Mouse (Mus musculus) forebrain, embryonic 16.5 days (tissue): ENCODE results near the gene C4b. TPM values are rescaled to one million over a fixed set of nuclear protein-coding genes. Genes with fewer than 3 reads are reported as not detected.
"Not testable (repeated sequence)": the region's sequence is repeated elsewhere in the genome, so short reads cannot be mapped to it uniquely, and the experiment has no call there.

Experiments
- ATAC-seq: fragments of 200-750 bp; cut with Nextera tagmentation; 2 replicates; pipeline ENCODE4 v1.8.0; 2017; ENCODE audit warnings: mild to moderate bottlenecking, moderate library complexity
- H3K27ac ChIP-seq: fragments of 300-500 bp; sonication (generic); 2 replicates; pipeline ENCODE4 v1.5.1; 2014; ENCODE audit warnings: low read length, control low read depth
- H3K27me3 ChIP-seq: fragments of 300-500 bp; sonication (generic); replicated peaks from 2 replicates; pipeline ENCODE4 v1.6.1; 2014; ENCODE audit warnings: low read length; ENCODE audit not compliant: control insufficient read depth, insufficient read depth
- H3K36me3 ChIP-seq: fragments of 300-500 bp; sonication (generic); 2 replicates; pipeline ENCODE4 v1.6.1; 2014; ENCODE audit not compliant: control insufficient read depth, insufficient read depth
- H3K4me1 ChIP-seq: fragments of 300-500 bp; sonication (generic); replicated peaks from 2 replicates; pipeline ENCODE4 v1.6.1; 2014; ENCODE audit warnings: low read length; ENCODE audit not compliant: control insufficient read depth, insufficient read depth
- H3K4me2 ChIP-seq: fragments of 300-500 bp; sonication (generic); 2 replicates; pipeline ENCODE4 v1.6.1; 2014; ENCODE audit warnings: mild to moderate bottlenecking, low read length, control low read depth
- H3K4me3 ChIP-seq: fragments of 300-500 bp; sonication (generic); replicated peaks from 2 replicates; pipeline ENCODE4 v1.5.1; 2014; ENCODE audit warnings: mild to moderate bottlenecking, low read length, control low read depth
- H3K9ac ChIP-seq: fragments of 300-500 bp; sonication (generic); replicated peaks from 2 replicates; pipeline ENCODE4 v1.6.1; 2014; ENCODE audit warnings: low read depth, low read length, control low read depth
- H3K9me3 ChIP-seq: fragments of 300-500 bp; sonication (generic); 2 replicates; pipeline ENCODE4 v1.6.1; 2016; ENCODE audit warnings: low read length; ENCODE audit not compliant: control insufficient read depth
- WGBS: fragments of 180-500 bp; shearing (Covaris S2); extraction: QIAGEN DNeasy Blood & Tissue Kit; methylation state at CpG from one replicate; pipeline ENCODE4 v1.1.7; 2014; 5-methylcytosine and 5-hydroxymethylcytosine counted together
- polyA plus RNA-seq: library from polyadenylated mRNA; unstranded; fragments of >200 nt; fragmentation: Nextera tagmentation; extraction: Ambion mirVana; gene quantifications from 2 replicates; pipeline ENCODE4 v1.2.1, GENCODE M21; 2015

C4b gene
- polyA plus RNA-seq, 1 experiment from 2014 or later = not detected

DNA sequence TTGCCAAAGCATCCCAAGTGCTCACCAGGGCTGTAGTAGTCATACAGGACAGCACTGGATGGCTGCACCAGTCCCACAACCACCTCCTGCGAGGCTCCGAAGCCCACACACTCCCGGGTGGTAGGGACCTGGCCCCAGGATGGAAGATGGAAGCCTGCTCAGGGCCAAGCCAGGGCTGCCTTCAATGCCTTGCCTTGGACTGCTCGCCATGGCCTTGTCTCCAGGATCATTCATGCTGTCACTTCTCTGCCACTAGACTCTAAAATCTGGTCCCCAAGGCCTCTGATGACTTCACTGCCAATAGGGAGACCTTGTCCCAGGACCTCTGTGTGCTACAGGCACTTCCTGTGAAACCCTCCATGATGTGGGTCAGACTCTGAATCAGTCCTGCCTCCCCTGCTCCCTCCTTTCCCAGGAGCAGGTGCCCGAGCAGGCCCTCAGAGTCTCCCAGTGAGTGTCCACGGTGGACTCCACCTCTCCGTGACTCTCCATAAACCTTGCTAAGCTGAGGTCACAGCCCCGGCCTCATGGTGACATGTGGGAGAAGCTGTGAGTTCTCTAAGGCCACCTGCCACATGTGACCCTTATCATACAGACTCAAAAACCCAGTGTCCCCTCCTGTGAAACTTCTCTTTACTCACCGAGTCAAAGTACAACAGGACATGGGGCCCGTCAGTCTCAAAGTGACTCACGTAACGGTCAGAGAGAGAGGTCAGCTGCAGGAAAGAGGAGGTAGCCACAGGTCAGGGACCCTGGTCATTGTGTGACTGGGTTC lies 13.7 kb downstream of the C4b start:
- H3K36me3 ChIP-seq, H3K27ac ChIP-seq, H3K4me3 ChIP-seq, ATAC-seq, H3K4me1 ChIP-seq, H3K4me2 ChIP-seq, H3K9me3 ChIP-seq, H3K27me3 ChIP-seq, H3K9ac ChIP-seq: not testable (repeated sequence)
- 86% methylated on average over 10 of the region's 12 CpGs for WGBS

DNA sequence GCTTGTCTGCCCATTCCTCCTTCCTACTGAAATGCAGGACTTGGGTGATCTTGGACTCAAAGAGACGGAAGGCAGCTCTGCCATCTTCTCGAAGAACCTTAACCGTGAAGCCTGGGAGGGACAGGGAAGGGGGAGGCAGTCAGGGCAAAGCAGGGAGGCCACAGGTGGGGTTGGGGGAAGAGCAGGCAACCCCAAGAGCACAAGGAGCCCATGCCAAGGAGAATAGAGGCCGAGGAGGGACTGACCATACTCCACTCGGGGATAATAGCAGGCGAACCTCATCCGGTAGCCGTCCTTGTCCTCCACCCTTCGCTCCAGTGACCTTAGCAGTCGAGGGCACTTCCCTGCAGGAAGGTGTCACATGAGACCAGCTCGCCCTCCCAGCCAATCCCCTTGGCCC lies 14.5 kb downstream of the C4b start:
- not testable (repeated sequence) for H3K4me1 ChIP-seq, ATAC-seq, H3K9me3 ChIP-seq, H3K9ac ChIP-seq, H3K4me3 ChIP-seq, H3K27me3 ChIP-seq, H3K36me3 ChIP-seq, H3K4me2 ChIP-seq, H3K27ac ChIP-seq
- 87% methylated on average over 11 of the region's 11 CpGs for WGBS

DNA sequence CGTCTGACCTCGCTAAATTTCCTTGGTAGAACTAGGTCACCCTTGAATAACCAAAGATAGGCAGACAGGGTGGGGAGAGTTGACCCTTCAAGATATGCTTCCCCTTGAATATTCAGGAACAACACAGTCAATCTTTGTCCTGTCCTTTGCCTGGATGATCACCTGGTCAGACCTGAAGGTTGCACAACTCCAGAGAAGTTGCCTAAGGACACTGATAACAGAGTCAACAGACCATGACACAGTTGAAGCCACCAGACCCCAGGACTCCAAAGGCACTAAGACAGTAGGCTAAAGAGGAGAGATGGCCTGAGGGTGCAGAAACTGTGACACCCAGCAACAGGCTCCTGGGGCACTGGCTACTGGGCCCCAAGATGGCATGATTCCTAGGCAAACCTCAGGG lies 15.8 kb downstream of the C4b start:
- Histone ChIP-seq H3K9me3 (peaks cover 2% of the 10 kb centered on the region; the same call in 1 of the 2 replicates), H3K27ac (no peak overlapping the region), H3K9ac (no peak overlapping the region), H3K4me2 (no peak overlapping the region), H3K27me3 (no peaks in the 10 kb centered on the region), H3K4me3 (no peak overlapping the region), H3K4me1 (no peaks in the 10 kb centered on the region), H3K36me3 (no peaks in the 10 kb centered on the region)
- WGBS = 88% methylated on average over 2 of the region's 2 CpGs
- no peak for ATAC-seq

GRCm38 (mm10) chr17:34723066-34723465 lies 20.6 kb downstream of the C4b start:
- Histone ChIP-seq H3K4me2 (no peak overlapping the region), H3K27ac (no peak overlapping the region), H3K4me3 (no peak overlapping the region), H3K27me3 (no peaks in the 10 kb centered on the region), H3K9me3 (peaks cover 3% of the 10 kb centered on the region; the same call in 1 of the 2 replicates), H3K4me1 (no peaks in the 10 kb centered on the region), H3K9ac (no peak overlapping the region), H3K36me3 (no peaks in the 10 kb centered on the region)
- 84% methylated on average over 4 of the region's 4 CpGs for WGBS
- ATAC-seq = no peak

DNA sequence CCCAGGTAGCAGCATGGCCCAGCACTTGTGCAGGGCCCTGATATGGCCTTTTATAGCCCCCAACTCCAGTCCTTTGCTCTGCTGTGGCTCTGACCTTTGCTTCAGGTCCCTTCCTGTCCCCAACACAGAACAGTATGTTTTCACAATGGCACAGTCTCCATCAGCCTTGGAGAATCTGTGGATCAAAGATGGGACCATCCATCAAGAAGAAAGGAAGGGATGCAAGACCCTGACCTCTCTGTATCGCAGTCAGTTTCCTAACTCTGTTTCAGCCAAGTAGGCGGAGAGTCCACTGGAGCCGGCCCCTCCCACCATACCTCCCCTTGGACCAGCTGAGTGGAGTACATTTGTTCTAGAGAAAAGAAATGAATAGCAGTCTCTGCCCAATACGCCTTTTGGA lies 21.4 kb downstream of the C4b start:
- not testable (repeated sequence) for H3K9ac ChIP-seq, H3K36me3 ChIP-seq, H3K4me1 ChIP-seq, H3K9me3 ChIP-seq, H3K4me3 ChIP-seq, ATAC-seq, H3K4me2 ChIP-seq, H3K27ac ChIP-seq, H3K27me3 ChIP-seq
- 93% methylated on average over 1 of the region's 4 CpGs for WGBS

DNA sequence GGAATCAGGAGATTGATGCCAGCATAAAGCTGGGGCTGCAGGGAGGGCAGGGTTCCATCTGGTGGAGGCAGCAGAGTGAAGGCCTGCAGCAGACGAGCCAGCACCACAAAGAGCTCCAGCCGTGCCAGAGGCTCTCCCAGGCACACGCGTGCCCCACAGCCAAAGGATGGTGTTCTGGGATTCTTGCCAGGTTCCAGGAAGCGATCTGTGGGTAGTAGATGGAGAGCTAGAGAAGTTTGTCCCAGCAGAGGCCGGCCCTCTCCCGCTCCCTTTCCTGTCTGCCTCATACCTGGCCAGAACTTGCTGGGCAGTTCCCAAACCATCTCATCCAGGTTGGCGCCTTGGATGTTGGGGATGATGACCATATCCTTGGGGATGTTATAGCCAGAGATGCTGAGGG lies 23.8 kb downstream of the C4b start:
- WGBS = 56% methylated on average over 8 of the region's 8 CpGs
- not testable (repeated sequence) for H3K4me2 ChIP-seq, H3K27ac ChIP-seq, ATAC-seq, H3K9ac ChIP-seq, H3K4me3 ChIP-seq, H3K9me3 ChIP-seq, H3K36me3 ChIP-seq, H3K27me3 ChIP-seq, H3K4me1 ChIP-seq

DNA sequence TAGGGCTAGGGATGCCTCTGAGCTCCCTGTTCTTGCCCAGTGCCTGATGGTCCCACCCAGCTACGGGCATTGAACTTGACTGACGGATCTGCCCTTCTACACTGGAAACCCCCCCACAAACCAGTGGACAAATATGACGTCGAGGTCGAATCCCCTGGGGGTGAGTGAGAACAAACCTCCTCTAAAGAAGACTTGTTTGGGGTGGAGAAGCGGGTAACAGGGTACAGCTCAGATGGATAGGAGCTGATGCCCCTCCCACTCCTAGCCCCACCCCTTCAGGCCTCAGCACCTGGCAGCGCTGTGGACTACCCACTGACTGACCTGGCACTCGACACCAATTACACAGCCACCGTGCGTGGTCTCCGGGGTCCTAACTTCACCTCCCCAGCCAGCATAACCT lies 26.3 kb downstream of the C4b start:
- H3K27me3 ChIP-seq = no peaks in the 10 kb centered on the region
- WGBS = 84% methylated on average over 11 of the region's 11 CpGs
- H3K9ac ChIP-seq = no peak overlapping the region
- no peaks in the 10 kb centered on the region for H3K36me3 ChIP-seq
- no peak overlapping the region for H3K4me2 ChIP-seq
- no peaks in the 10 kb centered on the region for H3K4me1 ChIP-seq
- H3K4me3 ChIP-seq = no peak overlapping the region
- no peak overlapping the region for H3K27ac ChIP-seq
- no peak for ATAC-seq
- no peaks in the 10 kb centered on the region for H3K9me3 ChIP-seq

- Histone ChIP-seq H3K36me3 (no peaks in the 10 kb centered on the region), H3K9ac (no peak overlapping the region), H3K4me3 (no peak overlapping the region), H3K27ac (no peak overlapping the region), H3K27me3 (no peaks in the 10 kb centered on the region), H3K4me1 (no peaks in the 10 kb centered on the region), H3K4me2 (no peak overlapping the region), H3K9me3 (no peaks in the 10 kb centered on the region)
- WGBS = 91% methylated on average over 15 of the region's 15 CpGs
- no peak for ATAC-seq
Measured at GRCm38 (mm10) chr17:34716247-34716646, 27.4 kb downstream of the C4b start.

DNA sequence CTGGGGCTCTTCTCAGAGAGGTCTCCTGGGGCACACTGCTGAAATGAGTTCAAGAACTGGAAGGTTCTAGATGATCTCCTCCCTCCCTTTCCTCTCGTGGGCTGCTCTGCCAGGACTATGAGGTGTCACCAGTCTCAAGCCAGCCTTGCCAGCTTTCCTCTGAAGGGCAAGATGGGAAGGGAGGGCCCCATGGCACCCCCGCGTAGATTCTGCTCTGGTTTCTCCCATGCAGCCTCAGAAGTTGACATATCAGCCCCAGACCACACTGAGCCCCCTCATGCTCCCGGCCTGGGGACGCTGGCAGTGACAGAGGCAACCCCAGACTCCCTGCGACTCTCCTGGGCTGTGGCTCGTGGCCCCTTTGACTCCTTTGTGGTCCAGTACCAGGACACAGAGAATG lies 28.2 kb downstream of the C4b start:
- H3K27ac ChIP-seq, ATAC-seq, H3K36me3 ChIP-seq, H3K27me3 ChIP-seq, H3K4me1 ChIP-seq, H3K9ac ChIP-seq, H3K4me3 ChIP-seq, H3K4me2 ChIP-seq, H3K9me3 ChIP-seq: not testable (repeated sequence)
- WGBS = 85% methylated on average over 6 of the region's 7 CpGs

GRCm38 (mm10) chr17:34714908-34715445 lies 28.7 kb downstream of the C4b start:
- 82% methylated on average over 5 of the region's 5 CpGs for WGBS
- H3K4me1 ChIP-seq, H3K4me2 ChIP-seq, H3K9ac ChIP-seq, H3K27ac ChIP-seq, H3K9me3 ChIP-seq, H3K4me3 ChIP-seq, H3K36me3 ChIP-seq, H3K27me3 ChIP-seq, ATAC-seq: not testable (repeated sequence)
